Mouse (Mus musculus): ENCODE data around the gene Nr0b2. TPM values are rescaled to one million over a fixed set of nuclear protein-coding genes. Genes with fewer than 3 reads are reported as not detected.

Nr0b2 gene
- polyA plus RNA-seq, 1 experiment from 2014 or later = not detected

- peaks cover 33% of the 10 kb centered on the region for H3K36me3 ChIP-seq (ENCODE audit: insufficient read depth)
- H3K4me2 ChIP-seq = no peak overlapping the region
- no peak overlapping the region for H3K9ac ChIP-seq
- H3K9me3 ChIP-seq (ENCODE audit: low read depth, low read length) = no peaks in the 10 kb centered on the region
- no peak for TF ChIP-seq CTCF (IDR thresholded peaks at IDR 0.05; ENCODE audit: low read depth)
- H3K27me3 ChIP-seq (ENCODE audit: insufficient read depth, low read length) = no peaks in the 10 kb centered on the region
- WGBS = 76% methylated on average over 12 of the region's 12 CpGs
- H3K4me1 ChIP-seq (ENCODE audit: insufficient read depth) = 0 out of 2 replicates have a peak, but pooled peaks cover 3% of the 10 kb centered on the region
- no peak overlapping the region for H3K4me3 ChIP-seq (ENCODE audit: low read depth, low read length)
- ATAC-seq (ENCODE audit: insufficient read depth) = no peak
- DNase-seq = no peak
- no peak overlapping the region for H3K27ac ChIP-seq (ENCODE audit: low read depth)
Observed at GRCm38 (mm10) chr4:133577983-133578382, 24.8 kb downstream of the Nr0b2 start.

GRCm38 (mm10) chr4:133583690-133584058 lies 30.5 kb downstream of the Nr0b2 start:
- 56% methylated on average over 6 of the region's 6 CpGs for WGBS
- peak overlapping the region; percentile 71 for H3K27ac ChIP-seq (ENCODE audit: low read depth)
- no peaks in the 10 kb centered on the region for H3K27me3 ChIP-seq (ENCODE audit: insufficient read depth, low read length)
- H3K4me2 ChIP-seq = peak overlapping the region; percentile 99
- peak overlapping the region; percentile 83 for H3K4me3 ChIP-seq (ENCODE audit: low read depth, low read length)
- TF ChIP-seq CTCF (IDR thresholded peaks at IDR 0.05; ENCODE audit: low read depth) = no peak
- peaks cover 54% of the 10 kb centered on the region for H3K36me3 ChIP-seq (ENCODE audit: insufficient read depth)
- H3K4me1 ChIP-seq (ENCODE audit: insufficient read depth) = 0 out of 2 replicates have a peak, but pooled peaks cover 5% of the 10 kb centered on the region
- peak overlapping the region; percentile 72 for H3K9ac ChIP-seq
- no peak for DNase-seq
- peak; percentile 53 for ATAC-seq (ENCODE audit: insufficient read depth)
- H3K9me3 ChIP-seq (ENCODE audit: low read depth, low read length) = no peaks in the 10 kb centered on the region

- Histone ChIP-seq H3K4me3 (ENCODE audit: low read depth, low read length) (peak within 1 kb of the TSS; percentile 83), H3K27ac (ENCODE audit: low read depth) (peak within 1 kb of the TSS; percentile 71), H3K9me3 (ENCODE audit: low read depth, low read length) (no peaks in the 10 kb centered on the region), H3K4me1 (ENCODE audit: insufficient read depth) (0 out of 2 replicates have a peak, but pooled peaks cover 5% of the 10 kb centered on the region), H3K9ac (peak within 1 kb of the TSS; percentile 72), H3K4me2 (peak within 1 kb of the TSS; percentile 99), H3K36me3 (ENCODE audit: insufficient read depth) (peaks cover 56% of the 10 kb centered on the region), H3K27me3 (ENCODE audit: insufficient read depth, low read length) (no peaks in the 10 kb centered on the region)
- 1% methylated on average over 65 of the region's 65 CpGs for WGBS
- TF ChIP-seq CTCF (IDR thresholded peaks at IDR 0.05; ENCODE audit: low read depth) = no peak
- peak; percentile 93 for DNase-seq
- ATAC-seq (ENCODE audit: insufficient read depth) = peak; percentile 91
Observed at GRCm38 (mm10) chr4:133584059-133584951, 31.1 kb downstream of the Nr0b2 start, which contains the start of gene Gpn2. TSS of gene Gpn2 (plus strand) at chr4:133584362.

GRCm38 (mm10) chr4:133592570-133592969 lies 39.4 kb downstream of the Nr0b2 start:
- no peaks in the 10 kb centered on the region for H3K27me3 ChIP-seq (ENCODE audit: insufficient read depth, low read length)
- WGBS = 28% methylated on average over 7 of the region's 7 CpGs
- H3K36me3 ChIP-seq (ENCODE audit: insufficient read depth) = peaks cover 43% of the 10 kb centered on the region
- no peak overlapping the region for H3K9ac ChIP-seq
- ATAC-seq (ENCODE audit: insufficient read depth) = peak; percentile 35; the same call in 1 of the 2 replicates
- peak; percentile 87 for DNase-seq
- no peak overlapping the region for H3K27ac ChIP-seq (ENCODE audit: low read depth)
- H3K4me2 ChIP-seq = no peak overlapping the region
- no peaks in the 10 kb centered on the region for H3K9me3 ChIP-seq (ENCODE audit: low read depth, low read length)
- H3K4me1 ChIP-seq (ENCODE audit: insufficient read depth) = no peaks in the 10 kb centered on the region
- H3K4me3 ChIP-seq (ENCODE audit: low read depth, low read length) = no peak overlapping the region
- TF ChIP-seq CTCF (IDR thresholded peaks at IDR 0.05; ENCODE audit: low read depth) = peak; percentile 94

GRCm38 (mm10) chr4:133595538-133595937 lies 42.4 kb downstream of the Nr0b2 start:
- no peak for TF ChIP-seq CTCF (IDR thresholded peaks at IDR 0.05; ENCODE audit: low read depth)
- H3K9me3 ChIP-seq (ENCODE audit: low read depth, low read length) = no peaks in the 10 kb centered on the region
- H3K36me3 ChIP-seq (ENCODE audit: insufficient read depth) = peaks cover 14% of the 10 kb centered on the region
- H3K4me1 ChIP-seq (ENCODE audit: insufficient read depth) = peaks cover 3% of the 10 kb centered on the region; the same call in 1 of the 2 replicates
- H3K27me3 ChIP-seq (ENCODE audit: insufficient read depth, low read length) = peaks cover 16% of the 10 kb centered on the region; the same call in 1 of the 2 replicates
- DNase-seq (no peak), ATAC-seq (ENCODE audit: insufficient read depth) (no peak)
- no peak overlapping the region for H3K4me2 ChIP-seq
- H3K4me3 ChIP-seq (ENCODE audit: low read depth, low read length) = no peak overlapping the region
- WGBS = 49% methylated on average over 7 of the region's 7 CpGs
- no peak overlapping the region; the same call in 1 of the 2 replicates for H3K9ac ChIP-seq
- no peak overlapping the region for H3K27ac ChIP-seq (ENCODE audit: low read depth)

GRCm38 (mm10) chr4:133596084-133596483 lies 42.9 kb downstream of the Nr0b2 start:
- 75% methylated on average over 6 of the region's 6 CpGs for WGBS
- Histone ChIP-seq H3K27ac (ENCODE audit: low read depth) (no peak overlapping the region), H3K27me3 (ENCODE audit: insufficient read depth, low read length) (peaks cover 16% of the 10 kb centered on the region; the same call in 1 of the 2 replicates), H3K9me3 (ENCODE audit: low read depth, low read length) (no peaks in the 10 kb centered on the region), H3K36me3 (ENCODE audit: insufficient read depth) (peaks cover 8% of the 10 kb centered on the region), H3K9ac (no peak overlapping the region), H3K4me1 (ENCODE audit: insufficient read depth) (peaks cover 3% of the 10 kb centered on the region; the same call in 1 of the 2 replicates), H3K4me3 (ENCODE audit: low read depth, low read length) (no peak overlapping the region), H3K4me2 (no peak overlapping the region)
- TF ChIP-seq CTCF (IDR thresholded peaks at IDR 0.05; ENCODE audit: low read depth) = no peak
- DNase-seq = no peak
- no peak for ATAC-seq (ENCODE audit: insufficient read depth)

- H3K4me3 ChIP-seq (ENCODE audit: low read depth, low read length) = no peak overlapping the region
- ATAC-seq (ENCODE audit: insufficient read depth) (no peak), DNase-seq (peak; percentile 25)
- no peak overlapping the region for H3K9ac ChIP-seq
- no peak for TF ChIP-seq CTCF (IDR thresholded peaks at IDR 0.05; ENCODE audit: low read depth)
- peaks cover 3% of the 10 kb centered on the region; the same call in 1 of the 2 replicates for H3K4me1 ChIP-seq (ENCODE audit: insufficient read depth)
- H3K27ac ChIP-seq (ENCODE audit: low read depth) = peak overlapping the region; percentile 60; the same call in 1 of the 2 replicates
- H3K9me3 ChIP-seq (ENCODE audit: low read depth, low read length) = no peaks in the 10 kb centered on the region
- WGBS = 34% methylated on average over 4 of the region's 4 CpGs
- peaks cover 30% of the 10 kb centered on the region for H3K27me3 ChIP-seq (ENCODE audit: insufficient read depth, low read length)
- H3K36me3 ChIP-seq (ENCODE audit: insufficient read depth) = peaks cover 11% of the 10 kb centered on the region
- peak overlapping the region; percentile 85 for H3K4me2 ChIP-seq
Observed at GRCm38 (mm10) chr4:133598616-133599015, 45.4 kb downstream of the Nr0b2 start.

All from lung, embryonic 14.5 days (tissue).